Mouse (Mus musculus): Measurements from ENCODE around the gene Socs7.

- TF ChIP-seq POLR2A (IDR thresholded peaks at IDR 0.05; ENCODE audit: insufficient read depth, low read length) (no peak), EP300 (IDR thresholded peaks at IDR 0.05; ENCODE audit: insufficient read depth, low read depth, low read length) (no peak), CTCF (IDR thresholded peaks at IDR 0.05; ENCODE audit: low read depth, low read length) (no peak)
Measured at GRCm38 (mm10) chr11:97401082-97401481, 38.7 kb downstream of the Socs7 start.
